Mouse (Mus musculus) gastrocnemius, postnatal 4 days (tissue): ENCODE results near the gene Cdk5rap1. TPM values are rescaled to one million over a fixed set of nuclear protein-coding genes. Genes with fewer than 3 reads are reported as not detected.

Experiments used
- total RNA-seq, 2 experiments: library from RNA; stranded (reverse); gene quantifications; 2 replicates each; pipeline ENCODE4 v1.2.3; 2021

Gene Cdk5rap1
- total RNA-seq, 2 experiments from 2014 or later = 11.6 to 12.1 TPM

Other genes starting within 250 kb of the Cdk5rap1 start
- gene Bpifa3, start 242.7 kb downstream of the Cdk5rap1 start, total RNA-seq = not detected
- gene Bpifa1, start 230.1 kb downstream of the Cdk5rap1 start, total RNA-seq = not detected
- not detected for gene Bpifa5, start 210.4 kb downstream of the Cdk5rap1 start, total RNA-seq
- gene Bpifb1, start 182.2 kb downstream of the Cdk5rap1 start, total RNA-seq = not detected
- gene Bpifb5, start 149.3 kb downstream of the Cdk5rap1 start, total RNA-seq = under 1 TPM; 0.17 to 0.21 TPM
- not detected for gene Bpifb9a, start 115.2 kb downstream of the Cdk5rap1 start, total RNA-seq
- gene Bpifb9b, start 65.8 kb downstream of the Cdk5rap1 start, total RNA-seq = not detected
- gene Snta1, start 35.1 kb upstream of the Cdk5rap1 start, total RNA-seq = 100 to 1,000 TPM in 1 of 2 experiments, 10 to 100 TPM in 1; 96.6 to 121 TPM
- 10 to 100 TPM; 37.2 to 38.2 TPM for gene Cbfa2t2, start 63.5 kb upstream of the Cdk5rap1 start, total RNA-seq
- gene 1700003F12Rik, start 174.1 kb upstream of the Cdk5rap1 start, total RNA-seq = under 1 TPM; 0.44 to 0.80 TPM
- under 1 TPM; 0.25 to 0.29 TPM for gene Actl10, start 178.8 kb upstream of the Cdk5rap1 start, total RNA-seq
- gene Necab3, start 185.9 kb upstream of the Cdk5rap1 start, total RNA-seq = 1 to 10 TPM; 1.8 to 2.1 TPM
- gene E2f1, start 196.9 kb upstream of the Cdk5rap1 start, total RNA-seq = 10 to 100 TPM; 16.6 TPM
- 10 to 100 TPM; 15.7 to 20.9 TPM for gene Pxmp4, start 230.7 kb upstream of the Cdk5rap1 start, total RNA-seq
- gene Zfp341, start 240.3 kb upstream of the Cdk5rap1 start, total RNA-seq = 1 to 10 TPM; 2.5 to 2.6 TPM
- under 1 TPM; 0.60 to 0.83 TPM for gene 4930519P11Rik, start 240.4 kb upstream of the Cdk5rap1 start, total RNA-seq